Mouse (Mus musculus): ENCODE results near the gene Sfxn1. TPM values are rescaled to one million over a fixed set of nuclear protein-coding genes. Genes with fewer than 3 reads are reported as not detected.

Sfxn1 gene
- total RNA-seq (2014; rRNA removed) (63.2 and 77.3 TPM in 2 replicates), polyA plus RNA-seq (2012; rRNA removed) (26.2 and 38.2 TPM in 2 replicates)

- peak; percentile 74 for DNase-seq (ENCODE audit: extremely low read depth, low read depth, low spot score)
- no peak for TF ChIP-seq CTCF (IDR thresholded peaks at IDR 0.05; ENCODE audit: low read depth, low read length)
- peak; percentile 55; the same call in 1 of the 2 replicates for TF ChIP-seq POLR2A (IDR thresholded peaks at IDR 0.05; ENCODE audit: extremely low read depth, insufficient read depth, low read length)
- H3K27me3 ChIP-seq (ENCODE audit: control insufficient read depth, insufficient read depth, low read length): no peaks in the 10 kb centered on the region
- H3K4me3 ChIP-seq (ENCODE audit: insufficient read depth, low read depth, low read length): peak within 1 kb of the TSS; percentile 70
- peak within 1 kb of the TSS; percentile 84 for H3K9ac ChIP-seq (ENCODE audit: low read depth, low read length)
- 2% methylated on average over 66 of the region's 74 CpGs for WGBS
- H3K27ac ChIP-seq (replicated peaks; ENCODE audit: insufficient read depth, low read depth, low read length): peak within 1 kb of the TSS; percentile 96
- H3K4me1 ChIP-seq (ENCODE audit: control insufficient read depth, insufficient read depth, low read length): peaks cover 23% of the 10 kb centered on the region
- H3K36me3 ChIP-seq (ENCODE audit: control insufficient read depth, insufficient read depth, low read length): no peaks in the 10 kb centered on the region
- H3K79me2 ChIP-seq (ENCODE audit: control insufficient read depth, insufficient read depth, low read length): peaks cover 11% of the 10 kb centered on the region; the same call in 1 of the 2 replicates
Observed at GRCm38 (mm10) chr13:54071606-54072331, at the start of gene Sfxn1. TSS of gene Sfxn1 (plus strand) at chr13:54071869.

GRCm38 (mm10) chr13:54023311-54023710, 48.4 kb upstream of the Sfxn1 start:
- 83% methylated on average over 5 of the region's 5 CpGs for WGBS
- no peaks in the 10 kb centered on the region for H3K79me2 ChIP-seq (ENCODE audit: control insufficient read depth, insufficient read depth, low read length)
- no peak overlapping the region for H3K4me3 ChIP-seq (ENCODE audit: insufficient read depth, low read depth, low read length)
- H3K4me1 ChIP-seq (ENCODE audit: control insufficient read depth, insufficient read depth, low read length): no peaks in the 10 kb centered on the region
- no peak overlapping the region for H3K9ac ChIP-seq (ENCODE audit: low read depth, low read length)
- no peak for TF ChIP-seq CTCF (IDR thresholded peaks at IDR 0.05; ENCODE audit: low read depth, low read length)
- TF ChIP-seq POLR2A (IDR thresholded peaks at IDR 0.05; ENCODE audit: extremely low read depth, insufficient read depth, low read length): no peak
- H3K27ac ChIP-seq (replicated peaks; ENCODE audit: insufficient read depth, low read depth, low read length): no peak overlapping the region
- no peak for DNase-seq (ENCODE audit: extremely low read depth, low read depth, low spot score)
- no peaks in the 10 kb centered on the region; the same call in 1 of the 2 replicates for H3K27me3 ChIP-seq (ENCODE audit: control insufficient read depth, insufficient read depth, low read length)
- no peaks in the 10 kb centered on the region for H3K36me3 ChIP-seq (ENCODE audit: control insufficient read depth, insufficient read depth, low read length)

GRCm38 (mm10) chr13:54027079-54027478, 44.6 kb upstream of the Sfxn1 start:
- H3K27me3 ChIP-seq (ENCODE audit: control insufficient read depth, insufficient read depth, low read length): no peaks in the 10 kb centered on the region; the same call in 1 of the 2 replicates
- DNase-seq (ENCODE audit: extremely low read depth, low read depth, low spot score): no peak
- H3K27ac ChIP-seq (replicated peaks; ENCODE audit: insufficient read depth, low read depth, low read length): no peak overlapping the region
- H3K4me1 ChIP-seq (ENCODE audit: control insufficient read depth, insufficient read depth, low read length): no peaks in the 10 kb centered on the region
- no peaks in the 10 kb centered on the region for H3K79me2 ChIP-seq (ENCODE audit: control insufficient read depth, insufficient read depth, low read length)
- H3K4me3 ChIP-seq (ENCODE audit: insufficient read depth, low read depth, low read length): no peak overlapping the region
- no peak overlapping the region for H3K9ac ChIP-seq (ENCODE audit: low read depth, low read length)
- WGBS: 82% methylated on average over 7 of the region's 7 CpGs
- TF ChIP-seq CTCF (IDR thresholded peaks at IDR 0.05; ENCODE audit: low read depth, low read length) (no peak), POLR2A (IDR thresholded peaks at IDR 0.05; ENCODE audit: extremely low read depth, insufficient read depth, low read length) (no peak)
- H3K36me3 ChIP-seq (ENCODE audit: control insufficient read depth, insufficient read depth, low read length): no peaks in the 10 kb centered on the region

GRCm38 (mm10) chr13:54033653-54034052, 38.0 kb upstream of the Sfxn1 start:
- no peaks in the 10 kb centered on the region for H3K4me1 ChIP-seq (ENCODE audit: control insufficient read depth, insufficient read depth, low read length)
- H3K9ac ChIP-seq (ENCODE audit: low read depth, low read length): no peak overlapping the region
- H3K36me3 ChIP-seq (ENCODE audit: control insufficient read depth, insufficient read depth, low read length): no peaks in the 10 kb centered on the region
- no peak for DNase-seq (ENCODE audit: extremely low read depth, low read depth, low spot score)
- H3K27ac ChIP-seq (replicated peaks; ENCODE audit: insufficient read depth, low read depth, low read length): no peak overlapping the region
- WGBS: 68% methylated on average over 4 of the region's 4 CpGs
- TF ChIP-seq CTCF (IDR thresholded peaks at IDR 0.05; ENCODE audit: low read depth, low read length): no peak
- 0 out of 2 replicates have a peak, but pooled peaks cover 2% of the 10 kb centered on the region for H3K27me3 ChIP-seq (ENCODE audit: control insufficient read depth, insufficient read depth, low read length)
- H3K4me3 ChIP-seq (ENCODE audit: insufficient read depth, low read depth, low read length): no peak overlapping the region
- no peaks in the 10 kb centered on the region for H3K79me2 ChIP-seq (ENCODE audit: control insufficient read depth, insufficient read depth, low read length)

- H3K36me3 ChIP-seq (ENCODE audit: control insufficient read depth, insufficient read depth, low read length): no peaks in the 10 kb centered on the region
- H3K4me3 ChIP-seq (ENCODE audit: insufficient read depth, low read depth, low read length): no peak overlapping the region
- DNase-seq (ENCODE audit: extremely low read depth, low read depth, low spot score): peak; percentile 19
- no peaks in the 10 kb centered on the region for H3K4me1 ChIP-seq (ENCODE audit: control insufficient read depth, insufficient read depth, low read length)
- H3K9ac ChIP-seq (ENCODE audit: low read depth, low read length): no peak overlapping the region
- TF ChIP-seq POLR2A (IDR thresholded peaks at IDR 0.05; ENCODE audit: extremely low read depth, insufficient read depth, low read length): no peak
- 0 out of 2 replicates have a peak, but pooled peaks have one; percentile 21 for TF ChIP-seq CTCF (IDR thresholded peaks at IDR 0.05; ENCODE audit: low read depth, low read length)
- H3K27ac ChIP-seq (replicated peaks; ENCODE audit: insufficient read depth, low read depth, low read length): no peak overlapping the region
- H3K27me3 ChIP-seq (ENCODE audit: control insufficient read depth, insufficient read depth, low read length): 0 out of 2 replicates have a peak, but pooled peaks cover 2% of the 10 kb centered on the region
- WGBS: 57% methylated on average over 1 of the region's 1 CpGs
- no peaks in the 10 kb centered on the region for H3K79me2 ChIP-seq (ENCODE audit: control insufficient read depth, insufficient read depth, low read length)
Observed at GRCm38 (mm10) chr13:54035541-54035940, 36.1 kb upstream of the Sfxn1 start.

GRCm38 (mm10) chr13:54037936-54038335, 33.7 kb upstream of the Sfxn1 start:
- Histone ChIP-seq H3K27me3 (ENCODE audit: control insufficient read depth, insufficient read depth, low read length) (0 out of 2 replicates have a peak, but pooled peaks cover 2% of the 10 kb centered on the region), H3K4me3 (ENCODE audit: insufficient read depth, low read depth, low read length) (no peak overlapping the region), H3K36me3 (ENCODE audit: control insufficient read depth, insufficient read depth, low read length) (no peaks in the 10 kb centered on the region), H3K79me2 (ENCODE audit: control insufficient read depth, insufficient read depth, low read length) (no peaks in the 10 kb centered on the region), H3K27ac (replicated peaks; ENCODE audit: insufficient read depth, low read depth, low read length) (no peak overlapping the region), H3K9ac (ENCODE audit: low read depth, low read length) (no peak overlapping the region), H3K4me1 (ENCODE audit: control insufficient read depth, insufficient read depth, low read length) (no peaks in the 10 kb centered on the region)
- no peak for DNase-seq (ENCODE audit: extremely low read depth, low read depth, low spot score)
- no peak for TF ChIP-seq CTCF (IDR thresholded peaks at IDR 0.05; ENCODE audit: low read depth, low read length)
- TF ChIP-seq POLR2A (IDR thresholded peaks at IDR 0.05; ENCODE audit: extremely low read depth, insufficient read depth, low read length): no peak
- 83% methylated on average over 4 of the region's 4 CpGs for WGBS
